Mouse (Mus musculus): ENCODE results near the gene Man1b1.

DNA sequence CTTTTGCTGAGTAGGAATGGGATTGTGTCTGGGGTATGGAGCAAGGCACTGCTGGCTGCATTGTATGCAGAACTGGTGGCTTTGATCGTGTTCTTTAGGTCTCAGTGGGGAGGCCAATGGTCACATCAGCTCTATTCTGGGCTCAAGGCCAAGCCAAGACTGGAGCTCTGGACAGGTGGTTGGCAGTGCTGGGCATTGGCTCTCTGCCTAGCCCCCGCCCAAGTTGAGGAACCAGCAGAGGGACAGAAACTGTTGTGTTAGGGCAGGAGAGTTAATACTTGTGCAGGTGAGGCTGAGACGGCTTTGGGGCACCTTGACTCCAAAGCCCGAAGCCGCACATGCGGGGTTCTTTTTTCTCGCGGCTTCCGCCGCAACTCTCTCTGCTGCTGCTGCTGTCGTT is 42.5 kb upstream of the Man1b1 start, which contains the start of gene Lrrc26:
- TF ChIP-seq CTCF (IDR thresholded peaks at IDR 0.05; ENCODE audit: insufficient read depth, low read length) (no peak), POLR2A (IDR thresholded peaks at IDR 0.05; ENCODE audit: borderline replicate concordance, extremely low read depth, low read depth, low read length) (no peak)

All from lung, adult 2 months (tissue).